Mouse (Mus musculus): ENCODE measurements around the gene Agtrap. TPM values are rescaled to one million over a fixed set of nuclear protein-coding genes. Genes with fewer than 3 reads are reported as not detected.

The Agtrap gene
- polyA plus RNA-seq, 1 experiment from 2014 or later: 7.0 TPM

- Histone ChIP-seq H3K27ac (replicated peaks; ENCODE audit: low read depth, low read length) (no peak overlapping the region), H3K4me3 (ENCODE audit: low read depth, low read length) (peak overlapping the region; percentile 75), H3K9me3 (replicated peaks; ENCODE audit: control insufficient read depth, low read length) (no peaks in the 10 kb centered on the region), H3K4me2 (ENCODE audit: low read depth, low read length) (peak overlapping the region; percentile 93), H3K9ac (replicated peaks; ENCODE audit: low read length) (peak overlapping the region; percentile 79), H3K4me1 (ENCODE audit: control insufficient read depth, insufficient read depth, low read length) (peaks cover 3% of the 10 kb centered on the region; the same call in 1 of the 2 replicates), H3K36me3 (replicated peaks; ENCODE audit: control insufficient read depth, insufficient read depth, low read depth, low read length) (no peaks in the 10 kb centered on the region), H3K27me3 (ENCODE audit: control insufficient read depth, insufficient read depth, low read length) (no peaks in the 10 kb centered on the region)
- ATAC-seq (replicated peaks; ENCODE audit: insufficient number of reproducible peaks, low FRiP score, low TSS enrichment, low read depth) (peak; percentile 60), DNase-seq (ENCODE audit: low spot score) (no peak)
- WGBS: 5% methylated on average over 30 of the region's 30 CpGs
Measured at GRCm38 (mm10) chr4:148087091-148087906, 532 bp downstream of the Agtrap start.

- Histone ChIP-seq H3K4me2 (ENCODE audit: low read depth, low read length) (no peak overlapping the region), H3K9ac (replicated peaks; ENCODE audit: low read length) (no peak overlapping the region), H3K27ac (replicated peaks; ENCODE audit: low read depth, low read length) (no peak overlapping the region), H3K27me3 (ENCODE audit: control insufficient read depth, insufficient read depth, low read length) (no peaks in the 10 kb centered on the region), H3K9me3 (replicated peaks; ENCODE audit: control insufficient read depth, low read length) (no peaks in the 10 kb centered on the region), H3K4me1 (ENCODE audit: control insufficient read depth, insufficient read depth, low read length) (peaks cover 3% of the 10 kb centered on the region; the same call in 1 of the 2 replicates), H3K36me3 (replicated peaks; ENCODE audit: control insufficient read depth, insufficient read depth, low read depth, low read length) (no peaks in the 10 kb centered on the region), H3K4me3 (ENCODE audit: low read depth, low read length) (no peak overlapping the region)
- ATAC-seq (replicated peaks; ENCODE audit: insufficient number of reproducible peaks, low FRiP score, low TSS enrichment, low read depth) (no peak), DNase-seq (ENCODE audit: low spot score) (no peak)
- WGBS: 69% methylated on average over 3 of the region's 3 CpGs
Measured at GRCm38 (mm10) chr4:148085907-148086305, 1.9 kb downstream of the Agtrap start.

GRCm38 (mm10) chr4:148085131-148085906 is 2.5 kb downstream of the Agtrap start:
- no peak overlapping the region for H3K27ac ChIP-seq (replicated peaks; ENCODE audit: low read depth, low read length)
- H3K27me3 ChIP-seq (ENCODE audit: control insufficient read depth, insufficient read depth, low read length): no peaks in the 10 kb centered on the region
- H3K9me3 ChIP-seq (replicated peaks; ENCODE audit: control insufficient read depth, low read length): no peaks in the 10 kb centered on the region
- ATAC-seq (replicated peaks; ENCODE audit: insufficient number of reproducible peaks, low FRiP score, low TSS enrichment, low read depth) (no peak), DNase-seq (ENCODE audit: low spot score) (no peak)
- no peak overlapping the region for H3K4me3 ChIP-seq (ENCODE audit: low read depth, low read length)
- H3K4me2 ChIP-seq (ENCODE audit: low read depth, low read length): no peak overlapping the region
- no peak overlapping the region for H3K9ac ChIP-seq (replicated peaks; ENCODE audit: low read length)
- WGBS: 29% methylated on average over 10 of the region's 10 CpGs
- H3K36me3 ChIP-seq (replicated peaks; ENCODE audit: control insufficient read depth, insufficient read depth, low read depth, low read length): no peaks in the 10 kb centered on the region
- peaks cover 3% of the 10 kb centered on the region; the same call in 1 of the 2 replicates for H3K4me1 ChIP-seq (ENCODE audit: control insufficient read depth, insufficient read depth, low read length)

GRCm38 (mm10) chr4:148084261-148084714 is 3.5 kb downstream of the Agtrap start:
- Histone ChIP-seq H3K4me2 (ENCODE audit: low read depth, low read length) (no peak overlapping the region), H3K27me3 (ENCODE audit: control insufficient read depth, insufficient read depth, low read length) (no peaks in the 10 kb centered on the region), H3K9me3 (replicated peaks; ENCODE audit: control insufficient read depth, low read length) (no peaks in the 10 kb centered on the region), H3K4me1 (ENCODE audit: control insufficient read depth, insufficient read depth, low read length) (peaks cover 3% of the 10 kb centered on the region; the same call in 1 of the 2 replicates), H3K9ac (replicated peaks; ENCODE audit: low read length) (no peak overlapping the region), H3K36me3 (replicated peaks; ENCODE audit: control insufficient read depth, insufficient read depth, low read depth, low read length) (no peaks in the 10 kb centered on the region), H3K27ac (replicated peaks; ENCODE audit: low read depth, low read length) (no peak overlapping the region), H3K4me3 (ENCODE audit: low read depth, low read length) (no peak overlapping the region)
- ATAC-seq (replicated peaks; ENCODE audit: insufficient number of reproducible peaks, low FRiP score, low TSS enrichment, low read depth) (no peak), DNase-seq (ENCODE audit: low spot score) (peak; percentile 37)
- WGBS: 4% methylated on average over 8 of the region's 8 CpGs

GRCm38 (mm10) chr4:148083176-148083899 is 4.5 kb downstream of the Agtrap start:
- H3K27me3 ChIP-seq (ENCODE audit: control insufficient read depth, insufficient read depth, low read length): no peaks in the 10 kb centered on the region
- H3K4me1 ChIP-seq (ENCODE audit: control insufficient read depth, insufficient read depth, low read length): peaks cover 3% of the 10 kb centered on the region; the same call in 1 of the 2 replicates
- no peak overlapping the region for H3K9ac ChIP-seq (replicated peaks; ENCODE audit: low read length)
- ATAC-seq (replicated peaks; ENCODE audit: insufficient number of reproducible peaks, low FRiP score, low TSS enrichment, low read depth) (no peak), DNase-seq (ENCODE audit: low spot score) (no peak)
- no peaks in the 10 kb centered on the region for H3K9me3 ChIP-seq (replicated peaks; ENCODE audit: control insufficient read depth, low read length)
- H3K4me3 ChIP-seq (ENCODE audit: low read depth, low read length): no peak overlapping the region
- H3K36me3 ChIP-seq (replicated peaks; ENCODE audit: control insufficient read depth, insufficient read depth, low read depth, low read length): no peaks in the 10 kb centered on the region
- 45% methylated on average over 21 of the region's 21 CpGs for WGBS
- H3K27ac ChIP-seq (replicated peaks; ENCODE audit: low read depth, low read length): no peak overlapping the region
- H3K4me2 ChIP-seq (ENCODE audit: low read depth, low read length): no peak overlapping the region

- DNase-seq (ENCODE audit: low spot score) (peak; percentile 75), ATAC-seq (replicated peaks; ENCODE audit: insufficient number of reproducible peaks, low FRiP score, low TSS enrichment, low read depth) (no peak)
- Histone ChIP-seq H3K9ac (replicated peaks; ENCODE audit: low read length) (no peak overlapping the region), H3K4me1 (ENCODE audit: control insufficient read depth, insufficient read depth, low read length) (peaks cover 3% of the 10 kb centered on the region; the same call in 1 of the 2 replicates), H3K27me3 (ENCODE audit: control insufficient read depth, insufficient read depth, low read length) (no peaks in the 10 kb centered on the region), H3K27ac (replicated peaks; ENCODE audit: low read depth, low read length) (no peak overlapping the region), H3K36me3 (replicated peaks; ENCODE audit: control insufficient read depth, insufficient read depth, low read depth, low read length) (no peaks in the 10 kb centered on the region), H3K4me3 (ENCODE audit: low read depth, low read length) (no peak overlapping the region), H3K9me3 (replicated peaks; ENCODE audit: control insufficient read depth, low read length) (no peaks in the 10 kb centered on the region), H3K4me2 (ENCODE audit: low read depth, low read length) (no peak overlapping the region)
- WGBS: 48% methylated on average over 12 of the region's 12 CpGs
Measured at GRCm38 (mm10) chr4:148082257-148083044, 5.4 kb downstream of the Agtrap start.

GRCm38 (mm10) chr4:148081201-148081600 is 6.6 kb downstream of the Agtrap start:
- 90% methylated on average over 10 of the region's 10 CpGs for WGBS
- no peak for ATAC-seq (replicated peaks; ENCODE audit: insufficient number of reproducible peaks, low FRiP score, low TSS enrichment, low read depth)
- H3K36me3 ChIP-seq (replicated peaks; ENCODE audit: control insufficient read depth, insufficient read depth, low read depth, low read length): no peaks in the 10 kb centered on the region
- no peak overlapping the region for H3K9ac ChIP-seq (replicated peaks; ENCODE audit: low read length)
- no peak overlapping the region for H3K4me3 ChIP-seq (ENCODE audit: low read depth, low read length)
- no peaks in the 10 kb centered on the region for H3K9me3 ChIP-seq (replicated peaks; ENCODE audit: control insufficient read depth, low read length)
- DNase-seq (ENCODE audit: low spot score): no peak
- H3K27ac ChIP-seq (replicated peaks; ENCODE audit: low read depth, low read length): no peak overlapping the region
- H3K27me3 ChIP-seq (ENCODE audit: control insufficient read depth, insufficient read depth, low read length): no peaks in the 10 kb centered on the region
- no peak overlapping the region for H3K4me2 ChIP-seq (ENCODE audit: low read depth, low read length)
- no peaks in the 10 kb centered on the region for H3K4me1 ChIP-seq (ENCODE audit: control insufficient read depth, insufficient read depth, low read length)
